Mouse (Mus musculus): ENCODE measurements around the gene Lig3.
"Not testable (repeated sequence)": the region's sequence is repeated elsewhere in the genome, so short reads cannot be mapped to it uniquely, and the experiment has no call there.

Gene Lig3

GRCm38 (mm10) chr11:82831008-82831893 lies 50.3 kb downstream of the Lig3 start:
- DNase-seq (ENCODE audit: low read depth, low spot score): no peak

DNA sequence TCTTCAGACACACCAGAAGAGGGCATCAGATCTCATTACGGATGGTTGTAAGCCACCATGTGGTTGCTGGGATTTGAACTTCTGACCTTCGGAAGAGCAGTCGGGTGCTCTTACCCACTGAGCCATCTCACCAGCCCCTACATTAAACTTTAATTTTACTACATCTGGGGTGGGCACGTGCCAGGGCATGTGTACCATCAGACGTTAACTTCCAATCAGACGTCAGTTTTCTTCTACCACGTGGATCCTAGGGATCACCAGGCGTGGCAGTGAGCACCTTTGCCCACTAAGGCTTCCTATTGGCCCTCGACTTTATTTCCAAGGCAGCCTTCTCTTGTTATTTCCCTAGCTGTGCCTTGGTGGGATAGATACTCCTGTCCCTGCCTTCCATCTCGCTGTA lies 51.5 kb downstream of the Lig3 start:
- not testable (repeated sequence) for DNase-seq (ENCODE audit: low read depth, low spot score)

GRCm38 (mm10) chr11:82833929-82834328 lies 53.0 kb downstream of the Lig3 start:
- DNase-seq (ENCODE audit: low read depth, low spot score): no peak

GRCm38 (mm10) chr11:82834359-82834758 lies 53.5 kb downstream of the Lig3 start:
- DNase-seq (ENCODE audit: low read depth, low spot score): not testable (repeated sequence)

- no peak for DNase-seq (ENCODE audit: low read depth, low spot score)
Observed at GRCm38 (mm10) chr11:82835616-82836432, 54.9 kb downstream of the Lig3 start.

- DNase-seq (ENCODE audit: low read depth, low spot score): no peak
Observed at GRCm38 (mm10) chr11:82837192-82837591, 56.3 kb downstream of the Lig3 start.

GRCm38 (mm10) chr11:82837848-82838247 lies 56.9 kb downstream of the Lig3 start:
- DNase-seq (ENCODE audit: low read depth, low spot score): no peak

- no peak for DNase-seq (ENCODE audit: low read depth, low spot score)
Observed at GRCm38 (mm10) chr11:82838511-82838910, 57.6 kb downstream of the Lig3 start.

- DNase-seq (ENCODE audit: low read depth, low spot score): no peak
Observed at GRCm38 (mm10) chr11:82844771-82845414, 64.0 kb downstream of the Lig3 start.

GRCm38 (mm10) chr11:82845415-82846078 lies 64.6 kb downstream of the Lig3 start:
- no peak for DNase-seq (ENCODE audit: low read depth, low spot score)

- DNase-seq (ENCODE audit: low read depth, low spot score): no peak
Observed at GRCm38 (mm10) chr11:82846079-82846436, 65.2 kb downstream of the Lig3 start.

DNA sequence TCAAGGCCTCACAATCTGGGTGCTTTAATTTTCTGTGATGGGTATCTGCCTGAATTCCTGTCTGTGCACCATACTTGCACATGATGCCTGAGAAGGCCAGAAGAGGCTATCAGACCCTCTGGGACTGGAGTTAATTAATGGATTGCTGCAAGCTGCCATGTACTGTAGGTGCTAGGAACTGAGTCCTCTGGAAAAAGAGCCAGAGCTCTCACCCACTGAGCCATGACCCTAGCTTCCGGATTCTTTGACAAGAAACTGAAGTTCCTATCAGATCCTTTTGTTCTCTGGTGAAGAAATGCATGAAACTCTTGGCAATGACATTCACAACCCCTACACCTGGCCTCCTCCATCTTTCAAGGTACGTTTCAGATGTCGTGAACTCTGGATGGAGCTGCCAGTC lies 66.0 kb downstream of the Lig3 start:
- no peak for DNase-seq (ENCODE audit: low read depth, low spot score)

GRCm38 (mm10) chr11:82847571-82848000 lies 66.7 kb downstream of the Lig3 start:
- DNase-seq (ENCODE audit: low read depth, low spot score): no peak

- no peak for DNase-seq (ENCODE audit: low read depth, low spot score)
Observed at GRCm38 (mm10) chr11:82850259-82850658, 69.4 kb downstream of the Lig3 start.

DNA sequence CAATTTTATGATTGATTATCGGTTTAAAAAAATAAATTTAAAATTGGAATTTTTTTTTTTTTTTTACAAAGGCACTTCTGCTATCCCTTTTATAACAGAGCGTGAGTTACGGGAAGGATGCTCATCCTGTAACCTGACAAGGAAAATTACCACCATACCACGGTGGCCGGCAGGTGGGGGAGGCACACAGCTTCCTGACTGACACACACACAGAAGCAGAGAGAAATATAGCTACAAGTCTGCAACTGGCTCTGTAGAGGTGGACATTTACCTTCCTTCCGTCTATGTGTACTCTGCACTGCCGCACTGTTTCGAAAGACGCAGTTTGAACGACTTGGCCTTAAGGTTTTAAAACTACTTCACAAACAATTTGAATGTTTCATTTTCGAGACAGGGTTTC lies 71.2 kb downstream of the Lig3 start:
- no peak for DNase-seq (ENCODE audit: low read depth, low spot score)

- no peak for DNase-seq (ENCODE audit: low read depth, low spot score)
Observed at GRCm38 (mm10) chr11:82852540-82852939, 71.6 kb downstream of the Lig3 start.

DNA sequence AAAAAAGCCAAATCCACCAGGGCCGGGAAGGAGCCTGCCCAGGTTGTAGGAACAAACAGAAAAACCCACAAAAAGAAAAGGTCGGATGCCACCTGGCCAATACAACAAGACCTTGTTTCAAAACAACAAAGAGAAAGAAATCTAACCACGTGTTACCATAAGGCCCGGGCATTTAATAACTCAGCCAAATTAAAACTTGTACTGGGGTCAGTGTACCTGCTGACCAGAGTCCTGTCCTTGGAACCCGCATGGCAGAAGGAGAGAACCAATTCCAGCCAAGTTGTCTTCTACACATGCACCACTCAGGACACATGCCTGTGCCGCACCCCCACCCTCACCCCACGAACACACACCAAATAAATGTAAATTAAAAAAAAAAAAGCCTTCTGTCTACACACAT lies 72.0 kb downstream of the Lig3 start:
- DNase-seq (ENCODE audit: low read depth, low spot score): no peak

Measured in ES-CJ7 (cell line).